Mouse (Mus musculus) limb, embryonic 14.5 days (tissue): ENCODE measurements around the gene Sptlc3. TPM values are rescaled to one million over a fixed set of nuclear protein-coding genes. Genes with fewer than 3 reads are reported as not detected.

Source experiments
- ATAC-seq: fragments of 200-750 bp; cut with Nextera tagmentation; 2 replicates; pipeline ENCODE4 v1.8.0; 2017; ENCODE audit warnings: low read depth, moderate number of reproducible peaks, moderate TSS enrichment; ENCODE audit not compliant: low FRiP score
- DNase-seq: peaks from one replicate; pipeline ENCODE4 v3.0.0-alpha.2; 2015; ENCODE audit warnings: low spot score
- H3K27ac ChIP-seq: fragments of 300-500 bp; sonication (generic); replicated peaks from 2 replicates; pipeline ENCODE4 v1.5.1; 2014; ENCODE audit warnings: low read depth, mild to moderate bottlenecking, low read length, moderate library complexity, mixed read lengths
- H3K27me3 ChIP-seq: fragments of 300-500 bp; sonication (generic); 2 replicates; pipeline ENCODE4 v1.6.1; 2014; ENCODE audit warnings: low read length, mixed read lengths; ENCODE audit not compliant: control insufficient read depth, insufficient read depth
- H3K36me3 ChIP-seq: fragments of 300-500 bp; sonication (generic); 2 replicates; pipeline ENCODE4 v1.6.1; 2014; ENCODE audit warnings: mild to moderate bottlenecking, low read length, moderate library complexity, mixed read lengths; ENCODE audit not compliant: control insufficient read depth, insufficient read depth
- H3K4me1 ChIP-seq: fragments of 300-500 bp; sonication (generic); 2 replicates; pipeline ENCODE4 v1.6.1; 2014; ENCODE audit warnings: antibody characterized with exemption, low read length, mixed read lengths; ENCODE audit not compliant: control insufficient read depth, insufficient read depth
- H3K4me2 ChIP-seq: fragments of 300-500 bp; sonication (generic); replicated peaks from 2 replicates; pipeline ENCODE4 v1.6.1; 2014; ENCODE audit warnings: low read depth, mild to moderate bottlenecking, low read length, moderate library complexity; ENCODE audit not compliant: severe bottlenecking
- H3K4me3 ChIP-seq: fragments of 300-500 bp; sonication (generic); replicated peaks from 2 replicates; pipeline ENCODE4 v1.5.1; 2014; ENCODE audit warnings: low read length
- H3K9ac ChIP-seq: fragments of 300-500 bp; sonication (generic); 2 replicates; pipeline ENCODE4 v1.6.1; 2014; ENCODE audit warnings: mild to moderate bottlenecking, low read depth, low read length, moderate library complexity; ENCODE audit not compliant: severe bottlenecking
- H3K9me3 ChIP-seq: fragments of 300-500 bp; sonication (generic); 2 replicates; pipeline ENCODE4 v1.6.1; 2016; ENCODE audit warnings: low read length; ENCODE audit not compliant: control insufficient read depth
- POLR2A ChIP-seq: fragments of 200-500 bp; IDR thresholded peaks from 2 replicates; pipeline ENCODE4 v1.8.0; 2012; ENCODE audit warnings: inconsistent platforms, mild to moderate bottlenecking, moderate library complexity, borderline replicate concordance; ENCODE audit not compliant: insufficient read depth, insufficient read length; ENCODE audit errors: extremely low read depth
- WGBS: fragments of 180-500 bp; shearing (Covaris S2); extraction: QIAGEN DNeasy Blood & Tissue Kit; methylation state at CpG from one replicate; pipeline ENCODE4 v1.1.7; 2014; 5-methylcytosine and 5-hydroxymethylcytosine counted together
- polyA plus RNA-seq, 2 experiments: library from polyadenylated mRNA; depleted of rRNA in 1 of 2; stranded (reverse) in 1 of 2; unstranded in 1 of 2; fragments of >200 nt; fragmentation: Nextera tagmentation in 1 of 2; extraction: Ambion mirVana in 1 of 2; gene quantifications; 2 replicates each; pipeline versions ENCODE4 v1.2.1 to v1.2.3; 2012 to 2014

Gene Sptlc3
- polyA plus RNA-seq, 2 experiments: 3.5 to 11.8 TPM

- ATAC-seq (no peak), DNase-seq (no peak)
- Histone ChIP-seq H3K27ac (no peak overlapping the region), H3K4me3 (no peak overlapping the region), H3K4me2 (no peak overlapping the region), H3K36me3 (no peaks in the 10 kb centered on the region), H3K9me3 (no peaks in the 10 kb centered on the region), H3K27me3 (no peaks in the 10 kb centered on the region), H3K9ac (no peak overlapping the region), H3K4me1 (no peaks in the 10 kb centered on the region)
- 76% methylated on average over 4 of the region's 4 CpGs for WGBS
- TF ChIP-seq POLR2A: no peak
Observed at GRCm38 (mm10) chr2:139634506-139634905, 140.8 kb downstream of the Sptlc3 start.

GRCm38 (mm10) chr2:139637861-139638260 is 144.1 kb downstream of the Sptlc3 start:
- Histone ChIP-seq H3K36me3 (no peaks in the 10 kb centered on the region), H3K27me3 (no peaks in the 10 kb centered on the region), H3K4me1 (peaks cover 3% of the 10 kb centered on the region; the same call in 1 of the 2 replicates), H3K27ac (no peak overlapping the region), H3K4me3 (no peak overlapping the region), H3K9ac (no peak overlapping the region), H3K4me2 (no peak overlapping the region), H3K9me3 (no peaks in the 10 kb centered on the region)
- TF ChIP-seq POLR2A: no peak
- ATAC-seq (no peak), DNase-seq (no peak)
- WGBS: 26% methylated on average over 2 of the region's 2 CpGs

- TF ChIP-seq POLR2A: no peak
- Histone ChIP-seq H3K4me2 (no peak overlapping the region), H3K27ac (no peak overlapping the region), H3K4me1 (peaks cover 9% of the 10 kb centered on the region; the same call in 1 of the 2 replicates), H3K9ac (no peak overlapping the region), H3K27me3 (no peaks in the 10 kb centered on the region), H3K4me3 (no peak overlapping the region), H3K9me3 (no peaks in the 10 kb centered on the region), H3K36me3 (no peaks in the 10 kb centered on the region)
- WGBS: 52% methylated on average over 7 of the region's 7 CpGs
- ATAC-seq (no peak), DNase-seq (no peak)
Observed at GRCm38 (mm10) chr2:139641757-139642385, 148.2 kb downstream of the Sptlc3 start.

GRCm38 (mm10) chr2:139649518-139649917 is 155.8 kb downstream of the Sptlc3 start:
- no peak for TF ChIP-seq POLR2A

DNA sequence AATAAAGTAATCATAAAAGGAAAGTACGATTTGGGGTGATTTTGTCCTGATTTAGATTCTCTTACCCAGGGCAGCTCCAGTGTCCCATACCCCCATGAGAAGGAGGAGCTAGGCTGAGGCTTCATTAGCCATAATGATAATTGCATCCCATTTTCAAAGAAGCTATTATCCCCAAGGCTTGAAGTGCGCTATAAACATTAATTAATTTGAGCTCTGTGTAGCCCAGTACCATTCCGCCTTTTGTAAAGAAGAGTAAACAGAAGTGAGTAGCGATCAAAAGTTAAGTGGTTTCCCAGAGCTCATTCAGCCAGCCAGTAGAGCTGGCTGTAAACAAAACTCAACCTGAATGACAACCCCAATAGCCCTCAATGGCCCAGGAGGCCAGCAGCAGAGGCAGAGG is 163.0 kb downstream of the Sptlc3 start:
- no peaks in the 10 kb centered on the region for H3K27me3 ChIP-seq
- no peaks in the 10 kb centered on the region for H3K9me3 ChIP-seq
- no peak overlapping the region for H3K9ac ChIP-seq
- DNase-seq (no peak), ATAC-seq (no peak)
- H3K36me3 ChIP-seq: no peaks in the 10 kb centered on the region
- no peak overlapping the region for H3K4me3 ChIP-seq
- no peak overlapping the region for H3K4me2 ChIP-seq
- H3K27ac ChIP-seq: no peak overlapping the region
- 24% methylated on average over 4 of the region's 4 CpGs for WGBS
- no peaks in the 10 kb centered on the region for H3K4me1 ChIP-seq
- no peak for TF ChIP-seq POLR2A

More at GRCm38 (mm10) chr2:139649518-139649917, 155.8 kb downstream of the Sptlc3 start:
- Histone ChIP-seq H3K9ac (no peak overlapping the region), H3K9me3 (no peaks in the 10 kb centered on the region), H3K36me3 (no peaks in the 10 kb centered on the region), H3K4me1 (peaks cover 6% of the 10 kb centered on the region; the same call in 1 of the 2 replicates), H3K27me3 (no peaks in the 10 kb centered on the region), H3K4me3 (no peak overlapping the region), H3K4me2 (no peak overlapping the region), H3K27ac (no peak overlapping the region)
- DNase-seq (peak; percentile 20), ATAC-seq (no peak)
- 61% methylated on average over 3 of the region's 3 CpGs for WGBS

DNA sequence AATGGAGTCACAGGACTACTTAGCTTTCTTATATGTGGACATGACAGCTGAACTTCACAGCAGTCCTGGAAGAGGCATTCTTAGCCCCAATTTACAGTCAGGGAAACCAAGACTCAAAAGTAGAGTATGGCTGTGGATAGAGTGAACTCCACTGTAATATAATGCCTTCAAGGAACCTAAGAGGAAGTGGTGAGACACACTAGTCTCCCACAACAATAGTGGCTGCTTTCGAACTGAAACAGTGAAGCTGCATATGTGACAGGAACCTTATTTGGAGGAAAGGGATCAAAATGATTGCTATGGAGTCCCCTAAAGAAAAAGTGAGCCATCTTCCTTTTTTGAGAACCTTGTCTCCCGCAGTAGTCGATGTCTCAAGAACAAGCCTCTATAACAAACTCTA is 178.1 kb downstream of the Sptlc3 start:
- WGBS: 85% methylated on average over 3 of the region's 3 CpGs
- DNase-seq: no peak
- no peaks in the 10 kb centered on the region for H3K9me3 ChIP-seq
- H3K36me3 ChIP-seq: no peaks in the 10 kb centered on the region
- no peak for TF ChIP-seq POLR2A
- ATAC-seq: no peak
- no peak overlapping the region for H3K9ac ChIP-seq
- peaks cover 7% of the 10 kb centered on the region; the same call in 1 of the 2 replicates for H3K4me1 ChIP-seq
- H3K4me3 ChIP-seq: no peak overlapping the region
- H3K27me3 ChIP-seq: no peaks in the 10 kb centered on the region
- H3K4me2 ChIP-seq: no peak overlapping the region
- no peak overlapping the region for H3K27ac ChIP-seq
